Mouse (Mus musculus) cerebellum, adult 9-10 months (tissue): ENCODE data around the gene Krt222.
A peak's percentile ranks its signal among the peaks of the same experiment; 100 is the strongest.
"Not testable (repeated sequence)": the region's sequence is repeated elsewhere in the genome, so short reads cannot be mapped to it uniquely, and the experiment has no call there.

Experiments
- DNase-seq: peaks from one replicate; pipeline ENCODE4 v3.0.0; 2022

The Krt222 gene

GRCm38 (mm10) chr11:99243820-99244374 is at the start of gene Krt222:
Gene Krt222, minus strand, starts transcription at chr11:99244085.
- DNase-seq = peak; percentile 82

- peak; percentile 81 for DNase-seq
Measured at GRCm38 (mm10) chr11:99292846-99293245, 49.0 kb upstream of the Krt222 start.

- DNase-seq = no peak
Measured at GRCm38 (mm10) chr11:99284833-99285312, 41.0 kb upstream of the Krt222 start, which contains the start of gene Krt24. Gene Krt24, minus strand, starts transcription at chr11:99285262.

GRCm38 (mm10) chr11:99284011-99284410 is 40.1 kb upstream of the Krt222 start:
- peak; percentile 91 for DNase-seq

- no peak for DNase-seq
Measured at GRCm38 (mm10) chr11:99283334-99283733, 39.4 kb upstream of the Krt222 start.

- peak; percentile 58 for DNase-seq
Measured at GRCm38 (mm10) chr11:99281116-99281515, 37.2 kb upstream of the Krt222 start.

GRCm38 (mm10) chr11:99279986-99280385 is 36.1 kb upstream of the Krt222 start:
- peak; percentile 72 for DNase-seq

- no peak for DNase-seq
Measured at GRCm38 (mm10) chr11:99276786-99277185, 32.9 kb upstream of the Krt222 start.

- DNase-seq = no peak
Measured at GRCm38 (mm10) chr11:99275624-99276023, 31.7 kb upstream of the Krt222 start.

- DNase-seq = no peak
Measured at GRCm38 (mm10) chr11:99272721-99273120, 28.8 kb upstream of the Krt222 start.

GRCm38 (mm10) chr11:99269192-99269591 is 25.3 kb upstream of the Krt222 start:
- no peak for DNase-seq

GRCm38 (mm10) chr11:99265796-99266195 is 21.9 kb upstream of the Krt222 start:
- no peak for DNase-seq

GRCm38 (mm10) chr11:99265220-99265619 is 21.3 kb upstream of the Krt222 start:
- peak; percentile 75 for DNase-seq

- no peak for DNase-seq
Measured at GRCm38 (mm10) chr11:99256213-99256612, 12.3 kb upstream of the Krt222 start.

GRCm38 (mm10) chr11:99255316-99255715 is 11.4 kb upstream of the Krt222 start:
- DNase-seq = no peak

- no peak for DNase-seq
Measured at GRCm38 (mm10) chr11:99253893-99254292, 10.0 kb upstream of the Krt222 start.

GRCm38 (mm10) chr11:99252671-99253070 is 8.8 kb upstream of the Krt222 start:
- peak; percentile 54 for DNase-seq

GRCm38 (mm10) chr11:99250666-99251065 is 6.8 kb upstream of the Krt222 start:
- no peak for DNase-seq

GRCm38 (mm10) chr11:99250241-99250640 is 6.4 kb upstream of the Krt222 start:
- no peak for DNase-seq

GRCm38 (mm10) chr11:99249115-99249514 is 5.2 kb upstream of the Krt222 start:
- peak; percentile 78 for DNase-seq

- DNase-seq = no peak
Measured at GRCm38 (mm10) chr11:99247916-99248315, 4.0 kb upstream of the Krt222 start.

GRCm38 (mm10) chr11:99244519-99244918 is 634 bp upstream of the Krt222 start:
- DNase-seq = not testable (repeated sequence)

- DNase-seq = no peak
Measured at GRCm38 (mm10) chr11:99243200-99243819, 575 bp downstream of the Krt222 start.

GRCm38 (mm10) chr11:99242056-99242455 is 1.8 kb downstream of the Krt222 start:
- DNase-seq = no peak

GRCm38 (mm10) chr11:99238468-99238867 is 5.4 kb downstream of the Krt222 start:
- no peak for DNase-seq
